In genomic region chr1:86303873-86304250, GRCm38 (mm10) we compare ENCODE assay signal across 9 mouse cellular contexts. TPM values are rescaled to one million over a fixed set of nuclear protein-coding genes. Genes with fewer than 3 reads are reported as not detected.
A peak's percentile ranks its signal among the peaks of the same experiment; 100 is the strongest.
DNase-seq lines count a peak whose midpoint lies in the region; ATAC-seq and TF ChIP-seq lines count a peak whose summit lies in the region.
"Had no signal": no experiment of that assay in that cellular context is flagged by ENCODE, and none has a peak within 500 bp of the region (broad histone marks: within the 10 kb centered on the region; RNA-seq: fewer than 3 reads in every experiment).

No protein-coding gene starts in this region.

- peak overlapping the region; percentile 64 for H3K4me3 ChIP-seq in heart, embryonic 12.5 days
- H3K4me3 ChIP-seq in E14TG2a.4 (replicated peaks; ENCODE audit: low read length), result peak overlapping the region; percentile 96
- H3K4me3 ChIP-seq in forebrain, embryonic 12.5 days (replicated peaks), result peak overlapping the region; percentile 59
- H3K4me3 ChIP-seq in liver, embryonic 12.5 days, result peak overlapping the region; percentile 64

- no peak overlapping the region for H3K27ac ChIP-seq in heart, embryonic 12.5 days (ENCODE audit: poor library complexity, severe bottlenecking)
- no peak overlapping the region for H3K27ac ChIP-seq in forebrain, embryonic 12.5 days
- H3K27ac ChIP-seq in liver, embryonic 12.5 days, result no peak overlapping the region

- no peak for DNase-seq in heart, adult 9 months (ENCODE audit: low spot score in 2 of 2)
- no peak for DNase-seq in adrenal gland, postnatal 4 days (ENCODE audit: low spot score in 2 of 2)
- DNase-seq in adrenal gland, postnatal 36 days, result no peak
- no peak for DNase-seq in frontal cortex, postnatal 14 days (ENCODE audit: low spot score in 2 of 2)

- H3K9me3 ChIP-seq in heart, embryonic 12.5 days (replicated peaks), result no peaks in the 10 kb centered on the region
- H3K9me3 ChIP-seq in E14TG2a.4 (ENCODE audit: low read length), result no peaks in the 10 kb centered on the region
- no peaks in the 10 kb centered on the region for H3K9me3 ChIP-seq in forebrain, embryonic 12.5 days
- no peaks in the 10 kb centered on the region for H3K9me3 ChIP-seq in liver, embryonic 12.5 days (replicated peaks)

- WGBS in heart, embryonic 12.5 days, result 1% methylated on average over 16 of the region's 16 CpGs
- WGBS in forebrain, embryonic 12.5 days, result 3% methylated on average over 16 of the region's 16 CpGs
- 2% methylated on average over 16 of the region's 16 CpGs for WGBS in liver, embryonic 12.5 days (ENCODE audit: insufficient replicate concordance)

- no peaks in the 10 kb centered on the region for H3K36me3 ChIP-seq in heart, embryonic 12.5 days
- H3K36me3 ChIP-seq in E14TG2a.4 (ENCODE audit: insufficient read depth, low read length), result peaks cover 42% of the 10 kb centered on the region
- no peaks in the 10 kb centered on the region for H3K36me3 ChIP-seq in forebrain, embryonic 12.5 days (replicated peaks)
- H3K36me3 ChIP-seq in liver, embryonic 12.5 days, result peaks cover 9% of the 10 kb centered on the region

- H3K9ac ChIP-seq in heart, embryonic 12.5 days, result peak overlapping the region; percentile 55
- H3K9ac ChIP-seq in forebrain, embryonic 12.5 days, result peak overlapping the region; percentile 56
- peak overlapping the region; percentile 68 for H3K9ac ChIP-seq in liver, embryonic 12.5 days

- H3K27me3 ChIP-seq in heart, embryonic 12.5 days (replicated peaks), result peaks cover 64% of the 10 kb centered on the region
- no peaks in the 10 kb centered on the region for H3K27me3 ChIP-seq in E14TG2a.4 (ENCODE audit: insufficient read depth, low read length)
- H3K27me3 ChIP-seq in forebrain, embryonic 12.5 days, result peaks cover 65% of the 10 kb centered on the region
- peaks cover 65% of the 10 kb centered on the region for H3K27me3 ChIP-seq in liver, embryonic 12.5 days (replicated peaks)
- H3K27me3 ChIP-seq: CH12.LX had no signal

- H3K4me2 ChIP-seq in heart, embryonic 12.5 days, result peak overlapping the region; percentile 96
- H3K4me2 ChIP-seq in forebrain, embryonic 12.5 days, result peak overlapping the region; percentile 98
- H3K4me2 ChIP-seq in liver, embryonic 12.5 days, result peak overlapping the region; percentile 96

- H3K4me1 ChIP-seq in heart, embryonic 12.5 days (replicated peaks), result peaks cover 11% of the 10 kb centered on the region; the same call in 1 of the 2 replicates
- peaks cover 88% of the 10 kb centered on the region for H3K4me1 ChIP-seq in E14TG2a.4 (replicated peaks; ENCODE audit: low read depth, low read length)
- H3K4me1 ChIP-seq in forebrain, embryonic 12.5 days, result peaks cover 13% of the 10 kb centered on the region
- peaks cover 72% of the 10 kb centered on the region for H3K4me1 ChIP-seq in liver, embryonic 12.5 days

- no peak for TF ChIP-seq CTCF in E14TG2a.4 (conservative IDR thresholded peaks at IDR 0.05; ENCODE audit: low read length)

- ATAC-seq in heart, embryonic 12.5 days (ENCODE audit: insufficient number of reproducible peaks, low FRiP score), result no peak
- no peak for ATAC-seq in forebrain, embryonic 12.5 days (ENCODE audit: low FRiP score)
- peak; percentile 4; the same call in 1 of the 2 replicates for ATAC-seq in liver, embryonic 12.5 days

RNA-seq across cellular contexts. Expression of gene B3gnt7, which starts 1.2 kb away (rescaled TPM):
- polyA plus RNA-seq in heart, embryonic 12.5 days (2016; fragmentation: Nextera tagmentation; extraction: Ambion mirVana), result 6.3 and 7.1 TPM in 2 replicates
- polyA plus RNA-seq in forebrain, embryonic 12.5 days (2016; fragmentation: Nextera tagmentation; extraction: Ambion mirVana), result 2.6 and 3.0 TPM in 2 replicates
- polyA plus RNA-seq in liver, embryonic 12.5 days (2016; fragmentation: Nextera tagmentation; extraction: Ambion mirVana), result 4.7 and 4.8 TPM in 2 replicates
- total RNA-seq in adrenal gland, postnatal 4 days (2021), result 1 to 10 TPM in 1 of 2 experiments, under 1 TPM in 1; 0.96 to 2.2 TPM
- total RNA-seq in adrenal gland, postnatal 36 days (2021), result under 1 TPM; 0.13 to 0.17 TPM

RNA-seq across cellular contexts. Expression of gene Ncl, which starts 55.3 kb away (rescaled TPM):
- polyA plus RNA-seq in heart, embryonic 12.5 days (2016; fragmentation: Nextera tagmentation; extraction: Ambion mirVana), result 331 and 337 TPM in 2 replicates
- 453 and 465 TPM in 2 replicates for polyA plus RNA-seq in forebrain, embryonic 12.5 days (2016; fragmentation: Nextera tagmentation; extraction: Ambion mirVana)
- 648 and 660 TPM in 2 replicates for polyA plus RNA-seq in liver, embryonic 12.5 days (2016; fragmentation: Nextera tagmentation; extraction: Ambion mirVana)
- 100 to 1,000 TPM; 335 to 347 TPM for total RNA-seq in adrenal gland, postnatal 4 days (2021)
- 100 to 1,000 TPM; 222 to 234 TPM for total RNA-seq in adrenal gland, postnatal 36 days (2021)
